Mouse (Mus musculus) spleen, adult 2 months (tissue): ENCODE data around the gene Myo18a. TPM values are rescaled to one million over a fixed set of nuclear protein-coding genes. Genes with fewer than 3 reads are reported as not detected.

ENCODE experiments used
- DNase-seq, 2 experiments: peaks; one replicate each; pipeline versions ENCODE4 v3.0.0 to v3.0.0-alpha.2; 2012 to 2021; ENCODE audit warnings: low spot score in 2 of 2, low read depth in 1 of 2
- H3K27ac ChIP-seq: fragments of 200-500 bp; 2 replicates; pipeline ENCODE4 v1.5.1; 2012; ENCODE audit warnings: low read length, inconsistent platforms; ENCODE audit not compliant: insufficient read depth
- H3K27me3 ChIP-seq: fragments of 200-500 bp; 2 replicates; pipeline ENCODE4 v1.6.1; 2012; ENCODE audit warnings: mild to moderate bottlenecking, moderate library complexity, low read length, inconsistent platforms; ENCODE audit not compliant: control insufficient read depth, insufficient read depth
- H3K36me3 ChIP-seq: fragments of 200-500 bp; 2 replicates; pipeline ENCODE4 v1.6.1; 2012; ENCODE audit warnings: mild to moderate bottlenecking, low read length, inconsistent platforms; ENCODE audit not compliant: control insufficient read depth, insufficient read depth
- H3K4me1 ChIP-seq: fragments of 200-500 bp; 2 replicates; pipeline ENCODE4 v1.6.1; 2011; ENCODE audit warnings: inconsistent platforms; ENCODE audit not compliant: control insufficient read depth, insufficient read depth, insufficient read length
- H3K4me3 ChIP-seq: fragments of 200-500 bp; 2 replicates; pipeline ENCODE4 v1.5.1; 2011; ENCODE audit warnings: mild to moderate bottlenecking, inconsistent platforms; ENCODE audit not compliant: insufficient read depth, insufficient read length; ENCODE audit errors: extremely low read depth
- CTCF ChIP-seq: fragments of 200-500 bp; IDR thresholded peaks from 2 replicates; pipeline ENCODE4 v1.5.1; 2011; ENCODE audit warnings: mild to moderate bottlenecking, inconsistent platforms; ENCODE audit not compliant: insufficient read depth, insufficient read length, insufficient replicate concordance; ENCODE audit errors: extremely low read depth
- POLR2A ChIP-seq: fragments of 200-500 bp; IDR thresholded peaks from 2 replicates; pipeline ENCODE4 v1.6.1; 2011; ENCODE audit warnings: low read depth, low read length, inconsistent platforms
- WGBS: fragments of 180-500 bp; shearing (Covaris S2); methylation state at CpG from one replicate; pipeline ENCODE4 v1.1.7; 2018; 5-methylcytosine and 5-hydroxymethylcytosine counted together
- polyA plus RNA-seq: library from polyadenylated mRNA; depleted of rRNA; stranded (reverse); fragments of >200 nt; gene quantifications from 2 replicates; pipeline ENCODE4 v1.2.3, GENCODE M21; 2012

Gene Myo18a
- polyA plus RNA-seq, 1 experiment = 52.3 TPM

- Histone ChIP-seq H3K36me3 (no peaks in the 10 kb centered on the region), H3K4me1 (peaks cover 7% of the 10 kb centered on the region), H3K27me3 (no peaks in the 10 kb centered on the region), H3K27ac (no peak overlapping the region), H3K4me3 (no peak overlapping the region)
- TF ChIP-seq POLR2A (no peak), CTCF (no peak)
- DNase-seq = no peak
- 37% methylated on average over 7 of the region's 7 CpGs for WGBS
These were observed 109.6 kb downstream of the Myo18a start for GRCm38 (mm10) chr11:77872685-77873084.

GRCm38 (mm10) chr11:77873116-77873515 lies 110.1 kb downstream of the Myo18a start:
- Histone ChIP-seq H3K27ac (no peak overlapping the region), H3K4me1 (peaks cover 7% of the 10 kb centered on the region), H3K4me3 (no peak overlapping the region), H3K36me3 (no peaks in the 10 kb centered on the region), H3K27me3 (no peaks in the 10 kb centered on the region)
- DNase-seq = no peak
- TF ChIP-seq POLR2A (no peak), CTCF (no peak)
- 34% methylated on average over 3 of the region's 3 CpGs for WGBS

GRCm38 (mm10) chr11:77874685-77875231 lies 111.7 kb downstream of the Myo18a start:
- no peak for DNase-seq
- no peak for TF ChIP-seq POLR2A
- TF ChIP-seq CTCF = no peak
- Histone ChIP-seq H3K4me1 (peaks cover 3% of the 10 kb centered on the region), H3K4me3 (no peak overlapping the region), H3K27ac (no peak overlapping the region), H3K27me3 (no peaks in the 10 kb centered on the region), H3K36me3 (no peaks in the 10 kb centered on the region)
- 84% methylated on average over 6 of the region's 6 CpGs for WGBS

GRCm38 (mm10) chr11:77875269-77875668 lies 112.2 kb downstream of the Myo18a start:
- peaks cover 3% of the 10 kb centered on the region for H3K4me1 ChIP-seq
- no peak for DNase-seq
- 84% methylated on average over 5 of the region's 5 CpGs for WGBS
- no peak overlapping the region for H3K4me3 ChIP-seq
- no peaks in the 10 kb centered on the region for H3K36me3 ChIP-seq
- TF ChIP-seq CTCF (no peak), POLR2A (no peak)
- H3K27me3 ChIP-seq = no peaks in the 10 kb centered on the region
- H3K27ac ChIP-seq = no peak overlapping the region

DNA sequence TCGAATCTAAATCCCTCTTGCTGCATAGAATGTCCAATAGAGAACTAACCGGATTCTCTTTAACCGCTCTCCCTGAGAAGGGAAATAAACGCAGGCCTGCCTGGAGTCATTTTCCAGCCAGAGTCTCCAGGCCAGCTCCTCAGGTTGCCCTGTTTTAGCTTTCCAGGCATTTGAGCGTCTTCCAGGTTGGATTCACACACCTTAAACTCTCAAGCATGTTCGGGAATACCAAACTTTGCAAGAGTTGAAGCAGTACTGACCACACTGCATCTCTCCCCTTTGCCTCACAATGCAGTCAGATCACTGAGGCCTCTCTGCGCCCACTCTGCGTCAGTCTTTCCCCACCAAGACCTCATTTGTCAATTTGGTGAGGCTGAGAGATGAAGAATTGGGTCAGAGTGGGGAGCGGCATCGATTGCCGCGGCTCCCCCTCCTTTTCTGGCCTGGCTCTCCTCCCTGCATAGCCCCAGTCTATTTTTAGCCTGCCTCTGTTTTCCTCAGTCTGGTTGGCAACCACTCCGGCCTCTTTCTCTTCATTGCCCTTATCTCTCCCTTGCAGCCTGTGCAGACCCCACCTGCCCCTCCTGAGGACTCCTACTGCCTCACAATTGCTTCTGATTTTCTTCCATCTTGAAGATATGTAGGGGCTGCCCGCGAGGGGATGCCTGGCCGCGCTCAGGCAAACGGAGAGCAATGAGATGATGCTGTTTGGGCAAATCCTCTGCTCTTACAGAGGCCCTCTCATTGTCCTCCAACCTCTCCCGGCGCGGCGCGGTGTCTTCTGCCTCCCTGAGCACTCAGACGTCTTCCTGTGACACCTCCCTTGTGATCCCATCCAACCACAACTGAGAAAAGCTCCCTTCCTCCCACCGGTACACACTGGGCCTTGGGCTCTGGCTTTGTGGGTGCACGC lies 113.1 kb downstream of the Myo18a start:
- 51% methylated on average over 26 of the region's 26 CpGs for WGBS
- Histone ChIP-seq H3K36me3 (no peaks in the 10 kb centered on the region), H3K27me3 (no peaks in the 10 kb centered on the region), H3K4me3 (no peak overlapping the region), H3K4me1 (peaks cover 3% of the 10 kb centered on the region), H3K27ac (no peak overlapping the region)
- TF ChIP-seq POLR2A = no peak
- no peak for TF ChIP-seq CTCF
- DNase-seq = no peak

GRCm38 (mm10) chr11:77876760-77877148 lies 113.7 kb downstream of the Myo18a start:
- H3K36me3 ChIP-seq = no peaks in the 10 kb centered on the region
- TF ChIP-seq CTCF = no peak
- TF ChIP-seq POLR2A = no peak
- no peak overlapping the region for H3K4me3 ChIP-seq
- H3K27me3 ChIP-seq = no peaks in the 10 kb centered on the region
- no peak overlapping the region for H3K27ac ChIP-seq
- no peak for DNase-seq
- WGBS = 73% methylated on average over 11 of the region's 11 CpGs
- H3K4me1 ChIP-seq = peaks cover 3% of the 10 kb centered on the region
